Mouse (Mus musculus) WW6 (cell line): ENCODE data around the gene Osbpl7.

Source experiments
- DNase-seq: peaks from one replicate; pipeline ENCODE4 v3.0.0-alpha.2; 2013; ENCODE audit warnings: low read depth, low spot score

Osbpl7 gene

GRCm38 (mm10) chr11:97083401-97084140, 33.1 kb downstream of the Osbpl7 start:
- no peak for DNase-seq

- DNase-seq, result no peak
Observed at GRCm38 (mm10) chr11:97084821-97085505, 34.5 kb downstream of the Osbpl7 start.

GRCm38 (mm10) chr11:97086365-97086764, 35.9 kb downstream of the Osbpl7 start:
- DNase-seq, result no peak

- DNase-seq, result no peak
Observed at GRCm38 (mm10) chr11:97094600-97094999, 44.2 kb downstream of the Osbpl7 start.

- no peak for DNase-seq
Observed at GRCm38 (mm10) chr11:97098791-97099190, 48.4 kb downstream of the Osbpl7 start.

GRCm38 (mm10) chr11:97101722-97102121, 51.3 kb downstream of the Osbpl7 start:
- DNase-seq, result no peak

- DNase-seq, result no peak
Observed at GRCm38 (mm10) chr11:97103163-97104090, 53.0 kb downstream of the Osbpl7 start.

- no peak for DNase-seq
Observed at GRCm38 (mm10) chr11:97104091-97104483, 53.7 kb downstream of the Osbpl7 start.

GRCm38 (mm10) chr11:97108976-97109375, 58.5 kb downstream of the Osbpl7 start:
- no peak for DNase-seq

- DNase-seq, result no peak
Observed at GRCm38 (mm10) chr11:97112519-97113125, 62.2 kb downstream of the Osbpl7 start.

- no peak for DNase-seq
Observed at GRCm38 (mm10) chr11:97114671-97115601, 64.5 kb downstream of the Osbpl7 start, which contains the start of gene Tbx21. Gene Tbx21, minus strand, starts transcription at chr11:97115331.

GRCm38 (mm10) chr11:97115797-97116196, 65.4 kb downstream of the Osbpl7 start:
- no peak for DNase-seq
